Mouse (Mus musculus): ENCODE results near the gene Ebf3. TPM values are rescaled to one million over a fixed set of nuclear protein-coding genes. Genes with fewer than 3 reads are reported as not detected.

The Ebf3 gene
- polyA plus RNA-seq, 1 experiment from 2014 or later: 0.73 TPM

GRCm38 (mm10) chr7:137151854-137152253, 162.4 kb downstream of the Ebf3 start:
- Histone ChIP-seq H3K4me1 (replicated peaks; ENCODE audit: control insufficient read depth, insufficient read depth, low read length) (peaks cover 8% of the 10 kb centered on the region), H3K9ac (replicated peaks; ENCODE audit: low read depth, low read length) (no peak overlapping the region), H3K4me2 (ENCODE audit: low read length) (no peak overlapping the region), H3K36me3 (ENCODE audit: control insufficient read depth, insufficient read depth) (no peaks in the 10 kb centered on the region), H3K9me3 (ENCODE audit: control insufficient read depth, low read length) (no peaks in the 10 kb centered on the region), H3K27me3 (replicated peaks; ENCODE audit: control insufficient read depth, insufficient read depth, low read length) (0 out of 2 replicates have a peak, but pooled peaks cover 2% of the 10 kb centered on the region), H3K27ac (ENCODE audit: low read length) (no peak overlapping the region), H3K4me3 (replicated peaks; ENCODE audit: low read length) (no peak overlapping the region)
- WGBS: 82% methylated on average over 2 of the region's 2 CpGs
- ATAC-seq: no peak

DNA sequence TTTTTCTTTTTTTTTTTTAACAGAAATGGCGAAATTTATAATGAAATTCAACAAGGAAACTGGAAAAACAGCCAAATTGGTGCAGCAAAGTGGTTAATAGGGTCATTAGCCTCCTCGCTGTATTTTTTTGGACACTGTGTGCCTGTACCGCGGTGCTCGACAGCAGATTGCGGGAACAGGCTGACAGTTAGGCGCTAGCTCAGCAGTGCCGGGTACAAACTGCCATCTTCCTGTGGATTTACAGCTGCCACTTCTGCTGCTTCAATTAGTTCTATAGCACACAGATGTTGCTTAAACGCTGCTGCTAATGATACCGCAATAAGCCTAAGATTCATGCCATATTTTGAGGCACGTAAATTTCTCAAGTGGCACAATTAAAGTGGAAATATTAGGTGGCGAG, 167.1 kb downstream of the Ebf3 start:
- Histone ChIP-seq H3K27ac (ENCODE audit: low read length) (no peak overlapping the region), H3K4me3 (replicated peaks; ENCODE audit: low read length) (no peak overlapping the region), H3K9ac (replicated peaks; ENCODE audit: low read depth, low read length) (no peak overlapping the region), H3K4me2 (ENCODE audit: low read length) (no peak overlapping the region), H3K36me3 (ENCODE audit: control insufficient read depth, insufficient read depth) (no peaks in the 10 kb centered on the region), H3K4me1 (replicated peaks; ENCODE audit: control insufficient read depth, insufficient read depth, low read length) (peaks cover 8% of the 10 kb centered on the region), H3K27me3 (replicated peaks; ENCODE audit: control insufficient read depth, insufficient read depth, low read length) (peaks cover 3% of the 10 kb centered on the region; the same call in 1 of the 2 replicates), H3K9me3 (ENCODE audit: control insufficient read depth, low read length) (no peaks in the 10 kb centered on the region)
- ATAC-seq: peak; percentile 65; the same call in 1 of the 2 replicates
- 36% methylated on average over 12 of the region's 12 CpGs for WGBS

Other genes with a start within 250 kb of the Ebf3 start
- gene 9430038I01Rik, start 96.3 kb upstream of the Ebf3 start, polyA plus RNA-seq (2015; fragmentation: Nextera tagmentation; extraction: Ambion mirVana): 9.2 and 10.5 TPM in 2 replicates
- gene Glrx3, start 123.2 kb upstream of the Ebf3 start, polyA plus RNA-seq (2015; fragmentation: Nextera tagmentation; extraction: Ambion mirVana): 253 and 278 TPM in 2 replicates